Mouse (Mus musculus) E14TG2a.4 (cell line): ENCODE measurements around the gene Cers1.

Experiments
- CTCF ChIP-seq: conservative IDR thresholded peaks from 2 replicates; pipeline ENCODE4 v1.5.1; 2014; ENCODE audit warnings: low read length
- NANOG ChIP-seq: IDR thresholded peaks from 2 replicates; pipeline ENCODE4 v1.6.1; 2014; ENCODE audit warnings: borderline replicate concordance, low read length, mixed read lengths
- POU5F1 ChIP-seq: IDR thresholded peaks from 2 replicates; pipeline ENCODE4 v1.6.1; 2014; ENCODE audit warnings: low read length, borderline replicate concordance

DNA sequence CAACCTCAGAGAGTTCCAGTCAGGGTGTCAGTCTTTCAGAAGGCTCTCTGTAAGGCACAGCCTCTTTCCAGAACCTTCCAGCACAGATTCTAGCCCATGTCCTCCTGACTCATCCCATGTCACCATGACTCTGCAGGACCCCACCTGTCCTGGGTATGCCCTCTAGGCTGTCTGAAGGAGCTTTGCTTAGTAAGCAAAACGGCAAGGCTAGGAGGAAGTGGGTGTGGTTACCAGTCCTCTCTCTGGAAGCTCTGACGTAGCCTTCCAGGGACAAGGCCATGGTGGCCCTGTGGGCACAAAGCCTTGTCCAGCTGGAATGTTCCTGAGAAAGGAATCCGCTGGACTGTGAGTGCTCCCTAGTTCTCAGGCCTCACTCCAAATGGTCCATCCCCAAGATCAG, 42.6 kb upstream of the Cers1 start:
- TF ChIP-seq CTCF (no peak), POU5F1 (no peak), NANOG (no peak)
